Mouse (Mus musculus): Measurements from ENCODE around the gene Bricd5.

Bricd5 gene

DNA sequence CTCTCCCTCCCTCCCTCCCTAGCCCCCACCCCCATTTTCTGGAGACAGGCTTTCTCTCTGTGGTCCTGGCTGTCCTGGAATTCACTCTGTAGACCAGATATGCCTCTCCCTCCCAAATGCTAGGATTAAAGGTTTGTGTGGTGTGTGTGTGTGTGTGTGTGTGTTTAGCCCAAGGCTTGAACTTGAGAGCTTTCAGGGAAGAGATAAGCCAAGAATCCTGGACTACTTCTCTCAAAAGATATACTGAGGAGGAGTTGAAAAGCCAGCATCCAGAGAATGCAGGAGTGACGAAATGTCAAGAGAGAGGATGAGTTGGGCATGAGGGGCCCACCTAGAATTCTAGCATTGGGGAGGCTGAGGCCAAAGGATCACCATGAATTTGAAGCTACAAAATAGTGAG lies 10.8 kb upstream of the Bricd5 start:
- DNase-seq, result no peak

- peak; percentile 65 for DNase-seq
Measured at GRCm38 (mm10) chr17:24463374-24464133, 10.1 kb upstream of the Bricd5 start.

GRCm38 (mm10) chr17:24468636-24469246 lies 4.9 kb upstream of the Bricd5 start:
- no peak for DNase-seq

- DNase-seq, result no peak
Measured at GRCm38 (mm10) chr17:24469336-24469909, 4.3 kb upstream of the Bricd5 start.

DNA sequence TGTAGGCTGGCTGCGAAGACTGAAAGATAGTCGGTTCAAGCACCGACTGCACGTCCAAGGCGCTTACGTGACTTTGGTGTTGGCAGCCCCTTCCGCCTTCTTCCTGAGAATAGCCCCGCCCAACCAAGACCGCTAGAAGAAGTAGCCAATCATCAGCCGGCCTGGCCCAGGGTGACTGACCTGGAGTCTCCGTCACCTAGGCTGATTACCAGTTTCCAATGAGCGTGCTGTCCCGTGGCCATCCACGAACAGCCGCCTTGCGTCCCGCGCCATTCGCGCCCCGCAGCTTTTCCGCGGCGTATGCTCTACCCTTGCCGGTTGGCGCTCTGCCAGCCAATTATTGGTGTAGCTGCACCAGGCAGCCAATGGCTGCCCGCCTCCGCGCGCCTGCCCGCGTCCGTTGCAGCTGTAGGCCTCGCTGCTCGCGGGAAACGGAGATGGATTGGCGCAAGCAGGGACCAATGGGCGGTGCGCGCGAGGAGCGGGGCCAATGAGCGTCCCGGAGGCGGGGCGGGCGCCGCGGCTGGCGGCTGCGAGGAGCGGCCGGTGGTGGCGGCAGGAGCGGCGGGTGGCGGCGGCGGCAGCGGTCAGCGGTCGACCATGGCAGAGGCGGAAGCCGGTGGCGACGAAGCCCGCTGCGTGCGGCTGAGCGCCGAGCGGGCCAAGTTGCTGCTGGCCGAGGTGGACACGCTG lies 3.6 kb upstream of the Bricd5 start, which contains the start of the genes E4f1 and Pgp:
Gene E4f1, minus strand, starts transcription at position 404 of the 693 bp plus-strand sequence.
Gene Pgp, plus strand, starts transcription at position 483 of the 693 bp plus-strand sequence.
- peak; percentile 99 to 100 for DNase-seq

GRCm38 (mm10) chr17:24470701-24471527 lies 2.8 kb upstream of the Bricd5 start:
- peak in 1 of 2 experiments; percentile 50 for DNase-seq

DNA sequence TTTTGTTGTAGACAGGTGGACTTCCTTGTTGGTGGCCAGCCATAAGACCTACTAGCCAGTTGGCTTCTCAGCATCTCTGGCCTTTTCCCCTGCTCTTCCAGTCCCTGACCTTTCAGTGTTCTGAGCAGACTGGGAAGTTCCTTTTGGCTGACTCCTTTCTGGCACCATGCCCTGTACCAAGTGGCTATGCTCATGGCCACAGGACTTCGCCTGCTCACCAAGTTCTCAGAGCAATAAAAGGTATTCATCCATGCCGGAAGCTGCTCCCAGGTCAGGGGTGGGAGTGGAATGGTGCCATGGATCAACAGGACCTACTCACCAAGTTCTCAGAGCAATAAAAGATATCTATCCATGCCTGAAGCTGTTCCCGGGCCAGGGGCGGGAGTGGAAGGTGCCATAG lies 1.2 kb upstream of the Bricd5 start:
- peak; percentile 92 to 95 for DNase-seq

DNA sequence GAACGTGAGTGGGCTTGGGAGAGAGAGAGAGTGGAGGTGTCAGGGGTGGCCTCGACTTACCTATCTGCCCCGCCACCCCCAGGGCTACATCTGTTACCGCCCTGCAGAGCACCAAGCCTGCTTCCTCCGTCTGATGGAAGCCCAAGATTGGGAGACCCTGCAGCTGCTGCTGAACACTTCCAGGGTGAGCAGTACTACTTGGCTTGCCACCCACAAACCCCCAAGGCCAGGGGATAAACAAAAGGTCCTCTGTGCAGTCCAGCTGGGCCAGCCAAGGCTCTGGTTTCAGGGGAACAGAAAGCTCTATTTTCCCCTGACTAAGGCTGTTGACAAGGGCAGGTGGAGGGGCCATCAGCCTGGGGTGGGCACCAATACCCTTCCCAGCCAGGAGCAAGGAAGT lies 873 bp downstream of the Bricd5 start:
- DNase-seq, result no peak

GRCm38 (mm10) chr17:24475586-24475985 lies 1.9 kb downstream of the Bricd5 start:
- no peak for DNase-seq

GRCm38 (mm10) chr17:24476022-24476776 lies 2.5 kb downstream of the Bricd5 start:
- no peak for DNase-seq

GRCm38 (mm10) chr17:24477053-24477984 lies 3.6 kb downstream of the Bricd5 start:
- DNase-seq, result no peak

DNA sequence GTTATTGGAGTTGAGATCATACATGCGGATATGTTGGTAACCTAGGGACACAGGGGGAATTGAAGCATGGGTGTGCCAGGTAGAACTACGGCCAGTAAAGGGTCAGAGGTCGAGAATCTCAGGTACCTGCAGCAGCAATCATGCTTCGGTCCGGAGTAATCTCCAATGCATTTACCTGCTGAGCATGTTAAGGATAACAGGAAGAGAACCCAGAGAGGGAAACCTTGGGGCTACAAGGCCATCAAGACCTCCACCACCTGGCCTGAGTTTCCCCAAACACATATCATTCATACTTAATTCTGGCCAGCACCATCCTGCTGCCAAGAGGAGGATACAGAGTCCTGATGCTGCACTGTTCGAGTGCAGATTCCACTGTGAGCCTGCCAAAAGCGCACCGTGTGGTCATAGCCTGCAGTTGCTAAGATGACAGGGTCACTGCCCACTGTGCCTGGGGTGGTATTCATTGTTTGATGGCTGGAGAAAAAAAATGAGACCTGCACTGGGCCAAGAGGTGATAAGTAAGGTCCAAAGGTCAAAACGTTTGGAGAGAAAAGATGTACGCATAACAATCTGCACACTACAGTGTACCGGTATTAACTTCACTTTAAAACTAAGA lies 4.4 kb downstream of the Bricd5 start:
- peak in 1 of 2 experiments; percentile 44 for DNase-seq

DNA sequence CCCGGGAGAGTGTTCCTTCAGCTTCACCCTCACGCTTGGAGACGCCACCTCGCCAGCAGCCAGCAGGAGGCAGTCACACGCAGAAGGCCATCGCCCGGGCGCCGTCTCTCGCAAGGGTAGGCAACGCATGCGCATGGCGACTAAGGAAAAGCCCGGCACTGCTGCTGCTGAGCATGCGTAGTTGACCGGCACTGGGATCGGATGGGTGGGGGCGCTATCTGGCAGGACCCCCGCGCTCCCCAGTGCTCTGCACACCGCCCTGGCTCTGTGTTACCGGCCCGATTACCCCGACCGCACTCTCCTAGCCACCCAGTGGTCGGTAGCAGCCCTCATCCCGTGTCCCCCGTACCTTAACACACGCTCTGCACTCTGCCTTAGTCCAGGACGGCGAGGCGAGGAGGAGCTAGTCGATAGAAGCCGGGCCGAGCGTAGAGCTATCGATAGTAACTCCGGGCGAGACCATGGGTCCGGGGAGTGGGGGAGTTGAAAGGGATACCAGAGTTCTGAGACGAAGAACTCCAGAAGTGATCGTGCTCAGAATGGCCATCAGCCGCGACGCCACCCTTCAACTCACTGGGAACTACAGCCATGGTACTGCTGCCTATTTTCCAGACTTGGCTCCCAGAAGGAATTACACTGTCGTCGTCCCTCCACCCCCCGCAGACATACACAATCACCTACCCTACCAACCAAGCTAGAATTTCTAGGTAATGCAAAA lies 5.1 kb downstream of the Bricd5 start, which contains the start of gene Mlst8:
Gene Mlst8, minus strand, starts transcription at position 416 of the 718 bp plus-strand sequence.
- DNase-seq, result peak; percentile 96 to 99

GRCm38 (mm10) chr17:24479431-24479830 lies 5.7 kb downstream of the Bricd5 start:
- no peak for DNase-seq

GRCm38 (mm10) chr17:24480201-24480826 lies 6.6 kb downstream of the Bricd5 start:
- DNase-seq, result peak in 1 of 2 experiments; percentile 30

GRCm38 (mm10) chr17:24481027-24481815 lies 7.5 kb downstream of the Bricd5 start:
- no peak for DNase-seq

DNA sequence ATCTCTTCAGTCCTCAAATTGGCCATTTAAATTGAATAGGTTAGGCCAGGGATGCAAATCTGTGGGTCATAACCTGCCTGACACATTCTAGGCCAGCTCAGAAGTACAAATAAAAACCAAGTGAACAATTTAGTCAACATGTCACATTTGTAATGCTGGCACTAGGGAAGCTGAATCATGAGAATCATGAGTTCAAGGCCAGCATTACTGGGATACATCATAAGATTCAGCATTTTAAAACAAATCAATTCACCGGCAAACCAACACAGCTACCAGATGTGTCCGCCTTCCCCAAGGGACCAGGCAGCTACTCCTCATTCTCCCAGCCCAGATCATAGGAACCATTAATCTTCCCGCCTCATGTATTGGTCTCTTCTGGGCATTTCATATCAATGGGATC lies 9.8 kb downstream of the Bricd5 start:
- DNase-seq, result no peak

Data from kidney, postnatal 36 days (tissue).